Mouse (Mus musculus) gastrocnemius, postnatal 10 days (tissue): ENCODE results near the gene Trim29. TPM values are rescaled to one million over a fixed set of nuclear protein-coding genes. Genes with fewer than 3 reads are reported as not detected.

ENCODE experiments used
- DNase-seq: peaks from one replicate; pipeline ENCODE4 v3.0.0; 2021; ENCODE audit warnings: mixed read lengths
- long read RNA-seq, 2 experiments: library from polyadenylated mRNA; stranded (forward); transcript quantifications; one replicate each; pipeline ENCODE4 v2.0.0; 2021
- total RNA-seq, 2 experiments: library from RNA; stranded (reverse); gene quantifications; 2 replicates each; pipeline ENCODE4 v1.2.3; 2021

Trim29 gene
- total RNA-seq, result under 1 TPM; 0.12 to 0.16 TPM
- long read RNA-seq, experiment 1, result 0 reads
- long read RNA-seq, experiment 2, result 0 reads

GRCm38 (mm10) chr9:43310538-43310937, at the start of gene Trim29:
Trim29 (plus strand) TSS chr9:43310848.
- no peak for DNase-seq

- no peak for DNase-seq
Observed at GRCm38 (mm10) chr9:43261124-43261907, 49.3 kb upstream of the Trim29 start.

DNA sequence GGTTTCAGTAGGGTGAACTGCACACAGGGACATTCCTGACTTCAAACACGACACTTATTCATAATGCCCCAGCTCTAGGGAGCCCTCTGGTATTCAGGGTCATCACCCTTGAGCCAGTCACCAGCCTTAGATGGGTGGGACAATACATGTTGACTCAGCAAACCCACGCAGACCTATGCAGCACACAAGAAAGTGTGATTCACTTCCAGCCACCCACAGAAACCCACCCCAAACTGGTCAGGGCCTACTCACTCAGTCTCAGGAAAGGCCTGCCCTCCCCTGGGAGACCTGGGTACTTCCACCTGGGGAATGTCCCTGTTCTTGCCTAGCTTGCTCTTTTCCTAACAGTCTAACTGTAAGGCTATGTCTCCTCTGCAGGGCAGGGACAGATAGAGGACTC, 48.7 kb upstream of the Trim29 start:
- no peak for DNase-seq

DNA sequence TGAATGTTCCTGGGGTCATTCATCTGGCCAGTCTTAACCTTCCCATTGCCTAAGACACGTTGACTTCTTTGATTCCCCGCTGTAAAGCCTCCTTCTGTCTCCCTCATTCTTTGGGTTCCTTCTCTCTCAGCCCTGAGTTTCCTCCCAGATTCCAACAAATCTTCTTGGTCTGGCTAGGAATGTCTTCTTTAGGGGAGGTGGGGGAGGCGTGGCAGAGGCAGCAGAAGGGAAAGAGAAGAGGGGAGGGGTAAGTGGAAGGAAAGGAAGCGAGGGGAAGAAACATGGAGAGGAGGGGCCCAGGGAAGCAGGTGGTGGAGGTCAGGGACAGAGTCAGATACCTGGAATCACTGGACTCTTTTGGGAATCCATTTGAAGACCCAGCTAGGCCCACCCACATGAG, 48.3 kb upstream of the Trim29 start:
- DNase-seq, result no peak

DNA sequence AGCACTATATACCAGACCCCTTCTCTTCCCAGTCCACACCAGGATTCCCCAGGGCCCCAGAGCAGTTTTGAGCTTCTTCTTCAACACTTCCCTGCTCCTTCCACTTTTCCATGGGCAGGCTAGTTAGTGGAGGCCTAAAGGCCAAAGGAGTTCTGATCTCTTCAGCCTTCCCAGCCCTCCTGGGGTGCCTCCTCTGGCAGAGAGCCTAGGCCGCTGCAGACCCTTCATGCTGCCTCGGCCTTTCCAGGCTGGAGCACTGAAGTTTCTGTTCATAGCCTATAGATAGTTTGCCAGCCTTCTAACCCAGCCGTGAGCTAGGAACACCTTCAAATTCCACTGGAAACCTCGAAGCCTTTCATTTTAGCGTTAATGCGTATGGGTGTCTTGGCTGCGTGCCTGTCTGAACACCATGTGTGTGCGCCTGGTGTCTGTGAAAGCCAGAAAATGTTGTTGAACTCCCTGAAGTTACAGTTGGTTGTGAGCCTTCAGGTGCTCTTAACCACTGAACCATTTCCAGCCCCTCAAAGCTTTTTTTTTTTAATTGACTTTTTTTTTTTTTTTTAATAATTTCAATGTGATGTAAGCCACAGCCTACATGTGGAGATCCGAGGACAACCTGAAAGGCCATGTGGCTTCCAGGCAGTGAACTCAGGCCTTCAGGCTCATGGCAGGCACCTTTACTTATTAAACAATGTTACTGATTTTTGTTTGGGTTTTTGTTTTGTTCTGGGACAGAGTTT, 47.7 kb upstream of the Trim29 start:
- DNase-seq, result no peak

GRCm38 (mm10) chr9:43263946-43264451, 46.6 kb upstream of the Trim29 start:
- DNase-seq, result peak; percentile 47

DNA sequence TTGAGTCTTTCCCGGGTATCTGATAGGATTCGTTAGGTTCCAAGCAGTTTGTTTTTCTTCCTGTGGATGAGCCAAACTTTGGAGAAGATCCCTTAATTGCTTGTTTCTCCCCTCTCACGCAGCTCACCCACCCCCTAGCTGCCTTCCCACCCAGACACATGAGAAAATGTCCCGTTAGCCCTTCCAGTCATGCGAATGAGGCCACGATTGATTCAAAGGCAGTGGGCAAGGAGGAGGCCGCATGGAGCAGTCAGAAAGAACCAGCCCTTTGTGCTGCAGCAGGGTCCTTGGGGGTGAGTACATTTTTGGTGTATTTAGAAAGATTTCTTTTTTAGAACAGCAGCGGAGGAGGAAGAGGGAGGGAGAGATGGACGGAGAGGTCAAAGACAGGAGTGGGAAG, 45.5 kb upstream of the Trim29 start:
- DNase-seq, result no peak

- DNase-seq, result peak; percentile 48
Observed at GRCm38 (mm10) chr9:43267357-43267756, 43.3 kb upstream of the Trim29 start.

DNA sequence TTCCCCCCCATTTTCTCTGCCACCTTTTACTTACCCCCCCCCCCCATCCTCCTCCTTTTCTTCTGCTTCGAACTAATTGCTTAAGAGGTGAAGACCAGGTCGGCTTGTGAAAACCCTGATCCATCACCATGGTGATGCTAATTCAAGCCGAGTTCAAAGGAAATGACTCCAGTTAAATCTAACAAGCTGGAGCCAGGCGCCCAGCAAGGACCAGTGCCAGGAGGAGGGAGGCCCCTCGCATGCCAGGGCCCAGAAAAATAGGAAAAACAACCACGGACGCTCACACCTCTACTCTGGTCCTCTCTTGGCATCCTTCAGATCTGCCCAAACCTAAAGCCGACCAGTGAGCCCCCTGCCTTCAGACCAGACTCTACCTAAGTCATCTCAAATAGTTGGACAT, 41.5 kb upstream of the Trim29 start:
- no peak for DNase-seq

DNA sequence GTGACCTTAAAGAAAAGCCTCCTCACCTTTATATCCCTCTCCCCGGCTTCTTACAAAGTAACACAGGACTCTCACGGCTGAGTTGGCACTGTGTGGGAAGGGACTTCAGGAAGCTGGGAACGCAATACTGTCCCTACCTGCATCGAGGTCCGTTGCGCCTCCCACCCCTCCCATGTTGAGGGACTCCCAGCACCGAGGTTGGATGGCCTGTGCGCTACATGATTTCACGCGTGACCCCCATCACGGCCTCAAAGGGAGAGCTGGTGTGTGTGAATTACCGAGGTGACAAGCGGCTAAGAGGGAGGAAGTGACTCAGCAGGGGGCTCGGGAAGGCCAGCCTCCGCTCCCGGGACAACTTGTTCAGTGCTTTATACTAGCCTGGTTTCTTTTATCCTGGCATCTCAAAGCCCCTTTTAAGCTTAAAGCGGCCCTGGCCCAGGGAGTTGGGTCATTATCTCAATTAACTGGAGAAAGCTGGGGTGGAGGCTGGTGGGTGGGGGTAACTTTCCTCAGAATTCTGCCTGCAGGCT, 39.9 kb upstream of the Trim29 start:
- no peak for DNase-seq

DNA sequence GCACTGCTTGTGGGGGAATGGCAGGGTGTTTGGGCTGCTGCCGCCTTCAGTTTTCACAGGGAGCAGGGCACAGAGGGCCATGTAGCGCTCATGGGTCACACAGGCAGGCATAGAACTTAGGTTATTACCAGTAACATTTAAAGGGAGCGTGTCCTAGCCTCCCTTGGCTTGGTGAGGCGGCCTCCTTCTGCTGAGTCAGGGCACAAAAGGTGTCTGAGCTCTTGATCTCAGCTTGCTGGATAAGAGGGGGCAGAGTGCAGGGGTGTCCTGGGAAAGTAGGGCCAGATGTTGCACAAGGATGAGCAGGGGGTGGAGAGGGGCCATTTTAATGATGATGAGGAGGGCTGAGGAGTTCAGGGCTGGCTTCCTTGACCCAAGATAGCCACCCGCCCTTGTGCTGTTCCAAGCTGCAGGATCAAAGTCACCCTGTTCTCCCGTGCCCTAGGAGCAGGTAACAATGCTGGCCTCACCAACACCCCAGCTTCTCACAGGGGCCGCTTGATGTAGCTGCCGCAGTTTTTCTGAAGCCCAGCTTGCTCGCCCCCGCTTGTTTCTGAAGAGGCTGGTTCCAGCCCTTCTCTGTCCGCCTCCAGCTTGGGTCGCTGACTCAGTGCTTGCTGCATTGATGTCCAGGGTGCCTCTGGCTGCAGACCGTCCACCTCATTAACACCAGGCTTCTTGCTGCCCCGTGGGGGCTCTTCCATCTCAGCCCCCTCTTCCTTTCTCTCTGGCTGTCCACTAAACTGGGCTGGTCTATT, 38.7 kb upstream of the Trim29 start:
- DNase-seq, result no peak

DNA sequence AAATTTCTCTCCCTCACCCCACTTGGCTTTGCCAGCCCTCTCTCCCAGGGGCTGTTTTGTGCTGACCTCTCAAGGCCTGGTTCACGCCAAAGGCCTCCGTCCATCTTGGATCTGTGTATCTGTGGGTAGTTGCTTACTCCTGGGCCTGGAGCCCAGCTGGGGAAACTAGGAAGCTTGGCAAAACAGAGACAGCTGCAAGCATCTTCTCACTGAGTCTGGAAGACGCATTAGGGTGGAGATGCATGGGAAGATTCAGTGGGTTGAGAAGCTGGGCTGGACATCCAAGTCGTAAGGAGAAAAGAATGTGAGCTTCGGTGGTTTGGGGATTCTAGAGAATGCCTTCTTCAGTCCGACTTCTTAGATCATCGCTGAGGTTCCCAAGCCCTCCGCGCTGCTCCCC, 36.9 kb upstream of the Trim29 start:
- DNase-seq, result no peak

DNA sequence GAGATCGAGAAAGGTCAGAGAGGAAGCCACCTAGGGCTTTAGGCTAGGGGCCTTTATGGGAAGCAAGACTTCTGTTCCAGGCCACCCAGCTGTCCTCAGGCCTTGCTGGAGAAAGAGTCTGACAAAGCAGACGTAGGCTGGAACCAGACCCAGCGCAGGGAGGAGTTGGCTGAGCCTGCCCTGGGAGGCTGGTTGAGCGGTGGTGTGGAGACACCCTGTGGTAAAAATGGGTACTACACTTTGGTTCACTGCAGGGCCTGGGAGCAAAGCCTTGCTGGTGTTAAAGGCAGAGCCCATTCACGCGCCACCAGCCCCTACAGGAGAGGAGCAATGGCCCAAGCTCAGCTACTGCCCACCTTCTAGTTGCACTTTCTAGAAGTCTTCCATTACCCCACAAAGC, 26.4 kb upstream of the Trim29 start:
- DNase-seq, result peak; percentile 85

DNA sequence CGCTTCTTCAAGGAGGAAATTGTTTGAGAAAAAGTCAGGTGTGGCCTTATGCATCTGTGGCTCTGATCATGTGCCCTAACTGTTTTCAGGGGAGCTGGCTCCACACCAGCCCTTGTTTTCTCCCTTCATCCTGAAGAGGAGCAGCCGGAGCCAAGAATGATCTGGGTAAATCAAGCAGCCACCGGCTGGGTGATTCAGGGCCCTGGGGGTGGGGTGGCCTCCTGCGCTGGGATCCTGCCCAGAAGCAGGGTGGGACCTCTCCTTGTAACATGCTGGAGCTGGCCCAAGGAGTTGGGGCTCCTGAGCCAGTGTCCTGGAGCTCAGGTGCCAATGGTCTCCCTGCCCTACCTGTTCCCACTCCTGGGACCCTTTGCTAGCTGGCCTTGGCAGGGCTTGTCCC, 25.4 kb upstream of the Trim29 start:
- no peak for DNase-seq

DNA sequence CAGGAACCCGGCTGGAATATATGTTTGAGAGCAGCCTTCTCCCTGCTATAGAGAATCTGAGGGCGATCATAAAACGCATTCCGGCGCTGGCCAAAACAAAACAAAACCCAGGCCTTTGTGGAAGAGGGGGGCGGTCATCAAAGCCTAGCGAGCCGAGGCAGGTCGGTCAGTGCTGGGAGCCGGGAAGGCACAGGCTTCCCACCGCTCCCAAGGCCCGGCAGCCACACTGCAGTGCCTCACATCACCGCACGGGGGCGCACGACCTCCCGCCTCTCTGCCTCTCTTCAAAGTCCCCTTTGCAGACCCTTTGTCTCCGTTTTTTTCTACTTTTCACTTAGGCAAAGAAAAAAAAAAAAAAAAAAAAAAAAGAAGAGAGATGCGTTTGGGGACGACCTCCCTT, 23.8 kb upstream of the Trim29 start:
- DNase-seq, result peak; percentile 80

DNA sequence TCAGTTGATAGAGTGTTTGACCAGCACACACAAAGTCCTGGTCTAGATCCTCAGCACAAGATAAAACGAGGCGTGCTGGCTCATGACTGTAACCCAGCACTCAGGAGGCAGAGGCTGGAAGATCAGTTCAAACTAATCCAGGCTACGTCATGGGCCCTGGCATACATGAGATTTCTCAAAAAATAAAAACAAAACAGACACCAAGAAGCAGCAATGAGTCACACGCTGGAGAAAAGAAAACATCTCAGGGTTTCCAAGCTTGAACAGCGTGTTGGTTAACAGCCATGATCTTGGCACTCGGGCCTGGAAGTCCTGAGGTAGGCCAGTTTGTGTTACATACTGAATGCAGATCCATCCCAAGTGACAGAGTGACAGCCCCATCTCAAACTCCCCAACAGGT, 17.6 kb upstream of the Trim29 start:
- no peak for DNase-seq

- no peak for DNase-seq
Observed at GRCm38 (mm10) chr9:43300394-43300793, 10.3 kb upstream of the Trim29 start.

DNA sequence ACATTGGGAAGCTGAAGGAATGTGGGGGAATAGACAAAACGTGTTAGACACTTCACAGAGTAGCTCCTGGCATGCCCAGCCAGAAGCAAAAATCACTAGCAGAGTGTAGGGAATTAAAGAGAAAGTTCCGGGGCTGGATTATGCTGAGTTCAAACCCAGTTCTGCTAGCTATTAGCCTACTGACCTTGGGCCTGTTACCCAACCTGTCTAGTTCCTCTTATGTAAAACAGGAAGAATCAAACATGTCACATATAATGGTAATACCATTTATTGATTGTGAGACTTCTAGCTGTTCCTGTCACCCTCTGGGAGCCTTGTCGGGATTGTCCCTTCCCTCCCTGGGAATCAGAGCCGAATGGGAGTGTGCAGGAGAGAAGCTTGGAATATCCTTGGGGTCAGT, 7.7 kb upstream of the Trim29 start:
- DNase-seq, result no peak

- no peak for DNase-seq
Observed at GRCm38 (mm10) chr9:43305882-43306281, 4.8 kb upstream of the Trim29 start.

DNA sequence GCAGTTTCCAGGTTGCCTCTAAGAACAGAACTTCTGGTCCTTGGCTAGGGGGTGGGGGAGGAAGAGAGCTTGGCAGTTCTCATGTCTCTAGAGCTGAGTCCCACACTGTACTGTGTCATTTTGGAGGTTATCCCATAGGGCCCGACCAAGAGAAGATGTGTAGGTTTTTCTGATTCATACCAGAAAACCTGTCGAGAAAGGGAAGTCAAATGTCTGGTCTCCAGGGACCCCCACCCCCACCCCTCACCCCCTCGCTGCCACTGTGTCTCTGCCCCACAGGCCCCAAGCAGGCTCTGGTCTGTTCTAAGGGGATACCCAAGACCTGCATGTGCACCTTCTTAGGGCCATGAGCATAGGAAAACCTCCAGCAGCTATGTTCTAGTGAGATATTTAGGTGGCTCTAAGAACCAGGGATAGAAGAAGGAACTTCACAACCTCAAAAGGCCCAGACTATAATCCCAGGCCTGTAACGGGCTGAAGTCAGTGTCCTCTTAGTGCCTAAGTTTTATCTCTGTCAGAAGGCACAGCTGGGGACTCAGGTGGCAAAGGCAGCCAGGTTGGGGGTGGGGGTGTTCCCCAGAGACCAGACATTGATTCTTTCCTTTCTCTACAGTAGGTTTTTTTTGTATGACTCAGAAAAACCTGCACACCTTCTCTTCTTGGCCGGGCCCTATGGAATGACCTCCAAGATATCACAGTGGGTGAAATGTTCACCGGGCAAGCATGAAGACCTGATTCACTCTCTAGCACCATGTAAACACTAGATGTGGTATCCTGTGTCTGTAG, 1.4 kb upstream of the Trim29 start:
- DNase-seq, result no peak

GRCm38 (mm10) chr9:43312190-43312589, 1.5 kb downstream of the Trim29 start:
- no peak for DNase-seq

GRCm38 (mm10) chr9:43313805-43314204, 3.2 kb downstream of the Trim29 start:
- DNase-seq, result no peak
